Mouse (Mus musculus) spleen, postnatal 0 days (tissue): ENCODE data around the gene Stk40. TPM values are rescaled to one million over a fixed set of nuclear protein-coding genes. Genes with fewer than 3 reads are reported as not detected.

Experiments
- polyA plus RNA-seq: library from polyadenylated mRNA; unstranded; fragments of >200 nt; fragmentation: Nextera tagmentation; extraction: Ambion mirVana; gene quantifications from 2 replicates; pipeline ENCODE4 v1.2.1, GENCODE M21; 2015

Gene Stk40
- polyA plus RNA-seq = 9.9 and 12.5 TPM in 2 replicates

GRCm38 (mm10) chr4:126103590-126104068, at the start of gene Stk40:
Gene Stk40, plus strand, starts transcription at chr4:126103957.

GRCm38 (mm10) chr4:126058134-126058996, 45.4 kb upstream of the Stk40 start, which contains the start of gene Oscp1:
Gene Oscp1, plus strand, starts transcription at chr4:126058565.

DNA sequence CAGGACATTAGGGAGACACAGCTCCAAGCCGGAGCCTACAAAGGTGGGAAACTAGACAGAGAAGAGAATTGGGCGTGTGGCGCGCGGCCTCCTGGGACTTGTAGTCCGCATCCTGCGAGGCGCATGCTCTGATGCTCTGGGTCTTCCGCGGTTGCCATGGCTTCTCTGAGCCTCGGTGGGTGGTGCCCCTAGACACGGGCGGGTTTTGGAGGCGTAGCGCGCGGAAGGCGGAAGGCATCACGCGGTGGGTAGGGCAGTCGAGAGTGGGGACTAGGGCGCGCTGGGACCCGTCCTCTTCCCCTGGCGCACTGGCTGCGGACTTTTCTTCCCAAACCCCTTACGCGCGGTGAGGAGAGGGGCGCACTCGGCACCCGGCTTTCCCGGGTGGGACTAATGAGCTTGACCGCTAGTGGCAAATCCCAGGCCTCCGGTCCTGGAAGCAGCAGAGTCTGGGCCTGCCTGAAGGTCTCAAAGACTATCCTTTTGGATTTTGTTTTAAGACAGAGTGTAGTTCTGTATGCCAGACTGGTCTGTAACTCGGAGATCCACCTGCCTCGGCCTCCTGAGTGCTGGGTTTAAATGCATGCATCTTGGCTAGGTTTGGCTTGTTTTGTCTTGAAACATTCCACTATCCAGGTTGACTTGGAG, 7.2 kb upstream of the Stk40 start, which contains the start of gene Lsm10:
TSS of gene Lsm10 (plus strand) at position 160 of the 648 bp plus-strand sequence.

DNA sequence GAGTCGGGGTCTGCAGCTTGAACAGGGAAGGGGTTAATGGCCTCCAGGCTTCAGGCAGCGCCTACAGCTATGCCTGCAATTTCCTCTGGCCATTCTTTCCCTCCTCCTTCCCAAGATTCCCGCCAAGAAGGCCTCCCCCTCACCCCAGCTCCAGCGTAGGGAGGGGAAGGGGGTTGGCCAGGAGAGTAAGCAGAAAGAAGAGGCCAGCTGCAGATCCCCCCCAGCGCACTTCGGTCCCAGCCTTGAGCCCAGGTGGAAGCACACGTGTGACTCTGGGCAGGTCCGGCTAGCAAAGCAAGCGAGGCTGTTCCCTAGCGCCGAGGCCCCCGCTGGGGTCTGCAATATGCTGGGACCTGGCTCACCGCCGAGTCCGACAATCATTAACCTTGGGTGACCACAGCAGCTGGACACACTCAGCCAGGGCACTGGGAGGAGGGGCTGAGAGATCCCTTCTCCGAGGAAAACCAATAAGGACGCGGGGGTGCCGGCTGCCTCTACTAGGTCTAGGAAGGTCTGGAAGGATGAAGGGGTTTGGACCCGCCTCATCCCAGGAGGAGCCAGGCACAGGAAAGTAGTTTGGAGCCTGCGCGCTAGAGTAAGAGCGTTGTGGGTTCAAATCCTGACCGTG, 43.9 kb downstream of the Stk40 start, which contains the start of gene Eva1b:
TSS of gene Eva1b (plus strand) at position 212 of the 628 bp plus-strand sequence.

DNA sequence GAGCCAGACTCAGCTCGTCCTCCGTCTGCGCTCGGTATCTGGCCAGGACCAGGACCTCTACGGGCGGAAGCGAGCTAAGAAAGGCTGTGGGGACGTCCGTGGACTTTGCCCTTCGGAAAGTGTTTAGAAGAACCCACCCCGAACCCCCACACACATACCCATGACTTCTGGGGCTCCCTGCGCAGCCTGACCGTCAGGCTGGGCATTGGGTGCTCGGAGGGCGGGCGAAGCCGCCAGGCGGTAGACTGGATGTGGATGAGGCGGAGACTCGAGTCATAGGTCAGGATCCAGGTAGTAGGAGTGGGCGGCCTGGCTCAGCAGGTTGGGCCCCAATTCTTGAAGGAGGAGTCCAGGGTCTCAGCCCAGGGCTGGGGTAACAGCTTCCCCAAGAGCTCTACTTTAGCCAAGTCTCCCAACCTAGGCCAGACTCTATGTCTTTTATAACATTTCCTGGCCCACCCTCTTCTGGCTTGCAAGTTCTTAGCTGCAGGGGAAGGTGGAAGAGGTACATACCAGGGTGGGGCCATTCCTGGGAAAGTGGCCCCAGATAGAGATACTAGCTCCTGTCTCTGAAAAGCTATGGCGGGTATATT, 59.4 kb downstream of the Stk40 start, which contains the start of gene Sh3d21:
TSS of gene Sh3d21 (minus strand) at position 425 of the 593 bp plus-strand sequence.

Other genes with a start within 250 kb of the Stk40 start
- gene Csf3r, start 79.4 kb upstream of the Stk40 start, polyA plus RNA-seq = 21.5 and 22.7 TPM in 2 replicates
- 85.8 and 90.1 TPM in 2 replicates for gene Mrps15, start 57.0 kb upstream of the Stk40 start, polyA plus RNA-seq
- 2.9 and 3.8 TPM in 2 replicates for gene Oscp1, start 45.4 kb upstream of the Stk40 start, polyA plus RNA-seq
- gene Lsm10, start 7.3 kb upstream of the Stk40 start, polyA plus RNA-seq = 32.0 and 33.0 TPM in 2 replicates
- 31.8 and 46.8 TPM in 2 replicates for gene Eva1b, start 43.8 kb downstream of the Stk40 start, polyA plus RNA-seq
- gene Sh3d21, start 59.5 kb downstream of the Stk40 start, polyA plus RNA-seq = 1.6 and 2.6 TPM in 2 replicates
- 111 and 114 TPM in 2 replicates for gene Thrap3, start 98.8 kb downstream of the Stk40 start, polyA plus RNA-seq
- 11.8 and 13.7 TPM in 2 replicates for gene Map7d1, start 152.4 kb downstream of the Stk40 start, polyA plus RNA-seq
- gene Trappc3, start 158.4 kb downstream of the Stk40 start, polyA plus RNA-seq = 49.4 and 57.1 TPM in 2 replicates
- 9.0 and 12.0 TPM in 2 replicates for gene Col8a2, start 182.8 kb downstream of the Stk40 start, polyA plus RNA-seq
- 27.9 and 33.9 TPM in 2 replicates for gene Adprhl2, start 217.7 kb downstream of the Stk40 start, polyA plus RNA-seq
- 1.5 and 2.9 TPM in 2 replicates for gene Tekt2, start 221.7 kb downstream of the Stk40 start, polyA plus RNA-seq